Mouse (Mus musculus): ENCODE measurements around the gene Nr1d1. TPM values are rescaled to one million over a fixed set of nuclear protein-coding genes. Genes with fewer than 3 reads are reported as not detected.

Gene Nr1d1
- total and polyA plus RNA-seq, 2 experiments from 2014 or later, result 10.7 to 21.0 TPM

GRCm38 (mm10) chr11:98784139-98784538 lies 9.0 kb upstream of the Nr1d1 start:
- ATAC-seq (ENCODE audit: insufficient read depth, low read depth) (no peak), DNase-seq (ENCODE audit: low spot score) (no peak)
- Histone ChIP-seq H3K4me2 (ENCODE audit: low read depth, low read length) (no peak overlapping the region; the same call in 1 of the 2 replicates), H3K36me3 (replicated peaks; ENCODE audit: control insufficient read depth, insufficient read depth, low read length) (no peaks in the 10 kb centered on the region), H3K9ac (replicated peaks; ENCODE audit: low read depth, low read length) (0 out of 2 replicates have a peak overlapping the region, but pooled peaks have one; percentile 1), H3K27ac (ENCODE audit: low read depth) (peak overlapping the region; percentile 99), H3K4me1 (ENCODE audit: control insufficient read depth, insufficient read depth) (peaks cover 58% of the 10 kb centered on the region), H3K27me3 (ENCODE audit: control insufficient read depth, insufficient read depth, low read length) (no peaks in the 10 kb centered on the region), H3K9me3 (replicated peaks; ENCODE audit: control insufficient read depth, low read length) (no peaks in the 10 kb centered on the region), H3K4me3 (ENCODE audit: low read depth, low read length) (no peak overlapping the region)
- 61% methylated on average over 4 of the region's 4 CpGs for WGBS
- TF ChIP-seq CTCF (IDR thresholded peaks at IDR 0.05; ENCODE audit: low read depth) (no peak), EP300 (IDR thresholded peaks at IDR 0.05; ENCODE audit: low read depth) (no peak)

- Histone ChIP-seq H3K4me2 (ENCODE audit: low read depth, low read length) (peak overlapping the region; percentile 45), H3K36me3 (replicated peaks; ENCODE audit: control insufficient read depth, insufficient read depth, low read length) (no peaks in the 10 kb centered on the region), H3K4me1 (ENCODE audit: control insufficient read depth, insufficient read depth) (peaks cover 55% of the 10 kb centered on the region), H3K9me3 (replicated peaks; ENCODE audit: control insufficient read depth, low read length) (no peaks in the 10 kb centered on the region), H3K27me3 (ENCODE audit: control insufficient read depth, insufficient read depth, low read length) (no peaks in the 10 kb centered on the region), H3K9ac (replicated peaks; ENCODE audit: low read depth, low read length) (peak overlapping the region; percentile 61), H3K4me3 (ENCODE audit: low read depth, low read length) (peak overlapping the region; percentile 5; the same call in 1 of the 2 replicates), H3K27ac (ENCODE audit: low read depth) (peak overlapping the region; percentile 99)
- DNase-seq (ENCODE audit: low spot score) (peak; percentile 96), ATAC-seq (ENCODE audit: insufficient read depth, low read depth) (peak; percentile 59)
- 2% methylated on average over 20 of the region's 20 CpGs for WGBS
- TF ChIP-seq EP300 (IDR thresholded peaks at IDR 0.05; ENCODE audit: low read depth), result peak; percentile 97
- TF ChIP-seq CTCF (IDR thresholded peaks at IDR 0.05; ENCODE audit: low read depth), result no peak
Observed at GRCm38 (mm10) chr11:98783236-98783696, 8.1 kb upstream of the Nr1d1 start.

GRCm38 (mm10) chr11:98782651-98783235 lies 7.6 kb upstream of the Nr1d1 start:
- Histone ChIP-seq H3K4me3 (ENCODE audit: low read depth, low read length) (peak overlapping the region; percentile 5; the same call in 1 of the 2 replicates), H3K9ac (replicated peaks; ENCODE audit: low read depth, low read length) (peak overlapping the region; percentile 61), H3K36me3 (replicated peaks; ENCODE audit: control insufficient read depth, insufficient read depth, low read length) (no peaks in the 10 kb centered on the region), H3K4me1 (ENCODE audit: control insufficient read depth, insufficient read depth) (peaks cover 53% of the 10 kb centered on the region), H3K27me3 (ENCODE audit: control insufficient read depth, insufficient read depth, low read length) (no peaks in the 10 kb centered on the region), H3K27ac (ENCODE audit: low read depth) (peak overlapping the region; percentile 99), H3K4me2 (ENCODE audit: low read depth, low read length) (peak overlapping the region; percentile 45), H3K9me3 (replicated peaks; ENCODE audit: control insufficient read depth, low read length) (no peaks in the 10 kb centered on the region)
- WGBS, result 8% methylated on average over 17 of the region's 17 CpGs
- TF ChIP-seq CTCF (IDR thresholded peaks at IDR 0.05; ENCODE audit: low read depth) (no peak), EP300 (IDR thresholded peaks at IDR 0.05; ENCODE audit: low read depth) (no peak)
- DNase-seq (ENCODE audit: low spot score) (no peak), ATAC-seq (ENCODE audit: insufficient read depth, low read depth) (no peak)

- Histone ChIP-seq H3K4me2 (ENCODE audit: low read depth, low read length) (no peak overlapping the region), H3K4me1 (ENCODE audit: control insufficient read depth, insufficient read depth) (peaks cover 57% of the 10 kb centered on the region), H3K27me3 (ENCODE audit: control insufficient read depth, insufficient read depth, low read length) (no peaks in the 10 kb centered on the region), H3K36me3 (replicated peaks; ENCODE audit: control insufficient read depth, insufficient read depth, low read length) (no peaks in the 10 kb centered on the region), H3K9ac (replicated peaks; ENCODE audit: low read depth, low read length) (no peak overlapping the region), H3K9me3 (replicated peaks; ENCODE audit: control insufficient read depth, low read length) (no peaks in the 10 kb centered on the region), H3K27ac (ENCODE audit: low read depth) (peak overlapping the region; percentile 99; the same call in 1 of the 2 replicates), H3K4me3 (ENCODE audit: low read depth, low read length) (no peak overlapping the region)
- no peak for DNase-seq (ENCODE audit: low spot score)
- WGBS, result 29% methylated on average over 12 of the region's 14 CpGs
- TF ChIP-seq CTCF (IDR thresholded peaks at IDR 0.05; ENCODE audit: low read depth), result no peak
- TF ChIP-seq EP300 (IDR thresholded peaks at IDR 0.05; ENCODE audit: low read depth), result no peak
- ATAC-seq (ENCODE audit: insufficient read depth, low read depth), result no peak
Observed at GRCm38 (mm10) chr11:98781851-98782512, 6.8 kb upstream of the Nr1d1 start.

GRCm38 (mm10) chr11:98777888-98778287 lies 2.8 kb upstream of the Nr1d1 start:
- no peaks in the 10 kb centered on the region for H3K27me3 ChIP-seq (ENCODE audit: control insufficient read depth, insufficient read depth, low read length)
- ATAC-seq (ENCODE audit: insufficient read depth, low read depth) (no peak), DNase-seq (ENCODE audit: low spot score) (no peak)
- H3K4me3 ChIP-seq (ENCODE audit: low read depth, low read length), result no peak overlapping the region
- H3K27ac ChIP-seq (ENCODE audit: low read depth), result peak overlapping the region; percentile 98
- no peak overlapping the region for H3K9ac ChIP-seq (replicated peaks; ENCODE audit: low read depth, low read length)
- H3K36me3 ChIP-seq (replicated peaks; ENCODE audit: control insufficient read depth, insufficient read depth, low read length), result no peaks in the 10 kb centered on the region
- TF ChIP-seq EP300 (IDR thresholded peaks at IDR 0.05; ENCODE audit: low read depth), result no peak
- TF ChIP-seq CTCF (IDR thresholded peaks at IDR 0.05; ENCODE audit: low read depth), result no peak
- no peak overlapping the region for H3K4me2 ChIP-seq (ENCODE audit: low read depth, low read length)
- H3K4me1 ChIP-seq (ENCODE audit: control insufficient read depth, insufficient read depth), result peaks cover 44% of the 10 kb centered on the region
- no peaks in the 10 kb centered on the region for H3K9me3 ChIP-seq (replicated peaks; ENCODE audit: control insufficient read depth, low read length)

Measured in heart, postnatal 0 days (tissue).